Mouse (Mus musculus) embryonic facial prominence, embryonic 10.5 days (tissue): ENCODE results near the gene Lmln. TPM values are rescaled to one million over a fixed set of nuclear protein-coding genes. Genes with fewer than 3 reads are reported as not detected.

Experiments
- DNase-seq: peaks from one replicate; pipeline ENCODE4 v3.0.0-alpha.2; 2017; ENCODE audit warnings: low spot score
- H3K27ac ChIP-seq: fragments of 300-500 bp; sonication (generic); replicated peaks from 2 replicates; pipeline ENCODE4 v1.5.1; 2016; ENCODE audit warnings: mild to moderate bottlenecking
- H3K27me3 ChIP-seq: fragments of 300-500 bp; sonication (generic); replicated peaks from 2 replicates; pipeline ENCODE4 v1.6.1; 2016; ENCODE audit warnings: low read depth, mild to moderate bottlenecking; ENCODE audit not compliant: poor library complexity, severe bottlenecking
- H3K36me3 ChIP-seq: fragments of 300-500 bp; sonication (generic); replicated peaks from 2 replicates; pipeline ENCODE4 v1.6.1; 2016; ENCODE audit warnings: mild to moderate bottlenecking, moderate library complexity
- H3K4me1 ChIP-seq: fragments of 300-500 bp; sonication (generic); 2 replicates; pipeline ENCODE4 v1.6.1; 2016
- H3K4me3 ChIP-seq: fragments of 300-500 bp; sonication (generic); 2 replicates; pipeline ENCODE4 v1.5.1; 2016; ENCODE audit warnings: mild to moderate bottlenecking, moderate library complexity
- H3K9me3 ChIP-seq: fragments of 300-500 bp; sonication (generic); 2 replicates; pipeline ENCODE4 v1.6.1; 2016; ENCODE audit warnings: mild to moderate bottlenecking
- WGBS: fragments of 180-500 bp; shearing (Covaris S2); methylation state at CpG from one replicate; pipeline ENCODE4 v1.1.7; 2016; 5-methylcytosine and 5-hydroxymethylcytosine counted together
- polyA plus RNA-seq: library from polyadenylated mRNA; unstranded; fragments of >200 nt; fragmentation: Nextera tagmentation; extraction: Ambion mirVana; gene quantifications from 2 replicates; pipeline ENCODE4 v1.2.1, GENCODE M21; 2016

Gene Lmln
- polyA plus RNA-seq, 1 experiment from 2014 or later: 2.6 TPM

- Histone ChIP-seq H3K9me3 (no peaks in the 10 kb centered on the region), H3K4me1 (peaks cover 43% of the 10 kb centered on the region)
Measured at GRCm38 (mm10) chr16:33060926-33061325, 1.4 kb upstream of the Lmln start.

DNA sequence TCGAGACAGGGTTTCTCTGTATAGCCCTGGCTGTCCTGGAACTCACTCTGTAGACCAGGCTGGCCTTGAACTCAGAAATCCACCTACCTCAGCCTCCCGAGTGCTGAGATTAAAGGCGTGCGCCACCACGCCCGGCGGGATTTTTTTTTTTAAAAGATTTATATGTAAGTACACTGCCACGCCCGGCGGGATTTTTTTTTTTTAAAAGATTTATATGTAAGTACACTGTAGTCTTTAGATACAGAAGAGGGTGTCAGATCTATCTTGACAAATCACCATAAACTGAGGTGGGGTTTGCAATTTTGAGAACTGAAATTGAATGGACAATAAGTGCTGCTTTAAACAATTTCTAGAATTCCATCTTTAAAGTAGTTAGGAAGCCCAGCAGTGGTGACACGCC, 921 bp upstream of the Lmln start:
- Histone ChIP-seq H3K4me1 (peaks cover 43% of the 10 kb centered on the region), H3K9me3 (no peaks in the 10 kb centered on the region), H3K27ac (no peak overlapping the region), H3K4me3 (peak overlapping the region; percentile 91), H3K36me3 (peaks cover 38% of the 10 kb centered on the region), H3K27me3 (no peaks in the 10 kb centered on the region)
- WGBS: 53% methylated on average over 11 of the region's 11 CpGs
- no peak for DNase-seq

More at GRCm38 (mm10) chr16:33060926-33061325, 1.4 kb upstream of the Lmln start:
- Histone ChIP-seq H3K27ac (no peak overlapping the region), H3K4me3 (no peak overlapping the region), H3K27me3 (no peaks in the 10 kb centered on the region), H3K36me3 (peaks cover 35% of the 10 kb centered on the region)
- WGBS: 72% methylated on average over 2 of the region's 2 CpGs
- no peak for DNase-seq

DNA sequence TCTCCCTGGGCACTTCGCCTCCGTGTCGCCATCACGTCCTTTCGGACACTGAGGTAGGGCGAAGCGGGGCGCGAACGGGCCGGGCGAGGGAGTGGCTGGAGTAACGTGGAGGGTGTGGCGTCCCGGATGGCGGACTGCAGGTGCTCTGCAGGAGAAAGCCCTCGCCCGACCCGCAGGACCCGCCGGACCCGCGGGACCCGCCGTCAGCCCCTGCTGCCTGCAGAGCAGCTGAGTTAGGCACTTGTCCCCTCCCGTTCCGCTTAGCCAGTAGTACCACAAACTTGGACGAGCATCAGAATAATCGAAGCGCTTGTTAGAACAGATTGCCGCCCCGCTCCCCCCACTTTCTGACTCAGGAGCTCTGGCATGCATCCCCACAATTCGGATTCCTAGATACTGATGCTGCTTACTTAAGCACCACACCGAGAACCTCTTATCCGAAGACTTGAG, 386 bp downstream of the Lmln start:
- DNase-seq: no peak
- peaks cover 40% of the 10 kb centered on the region for H3K4me1 ChIP-seq
- peaks cover 48% of the 10 kb centered on the region for H3K36me3 ChIP-seq
- no peaks in the 10 kb centered on the region for H3K9me3 ChIP-seq
- under 1% methylated on average over 35 of the region's 35 CpGs for WGBS
- H3K4me3 ChIP-seq: peak overlapping the region; percentile 91
- peak overlapping the region; percentile 89 for H3K27ac ChIP-seq
- H3K27me3 ChIP-seq: no peaks in the 10 kb centered on the region

DNA sequence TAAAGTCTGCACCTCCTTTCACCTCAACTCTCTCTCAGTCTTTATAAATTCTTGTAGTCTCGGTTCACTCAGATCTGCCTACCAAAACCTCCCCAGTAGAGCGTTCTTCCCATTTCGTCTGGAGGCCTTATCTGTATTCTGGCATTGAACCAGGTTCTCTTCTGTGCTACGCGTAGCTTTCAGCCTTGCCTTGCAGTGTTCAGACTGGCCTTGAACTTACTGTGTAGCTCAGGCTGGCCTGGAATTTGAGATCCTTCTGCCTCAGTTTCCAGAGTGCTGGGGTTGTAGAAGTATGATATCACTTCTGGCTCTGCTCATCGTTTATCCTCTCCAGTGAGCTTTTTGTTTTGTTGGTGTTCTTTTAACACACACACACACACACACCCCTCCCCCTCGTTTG, 946 bp downstream of the Lmln start:
- Histone ChIP-seq H3K27ac (no peak overlapping the region), H3K36me3 (peaks cover 49% of the 10 kb centered on the region), H3K27me3 (no peaks in the 10 kb centered on the region), H3K9me3 (no peaks in the 10 kb centered on the region), H3K4me3 (peak overlapping the region; percentile 91), H3K4me1 (peaks cover 34% of the 10 kb centered on the region)
- DNase-seq: no peak
- 37% methylated on average over 7 of the region's 7 CpGs for WGBS

- Histone ChIP-seq H3K9me3 (no peaks in the 10 kb centered on the region), H3K27me3 (no peaks in the 10 kb centered on the region), H3K36me3 (peaks cover 45% of the 10 kb centered on the region), H3K4me1 (peaks cover 23% of the 10 kb centered on the region), H3K4me3 (no peak overlapping the region), H3K27ac (no peak overlapping the region)
- no peak for DNase-seq
- 76% methylated on average over 9 of the region's 9 CpGs for WGBS
Measured at GRCm38 (mm10) chr16:33064636-33065035, 2.3 kb downstream of the Lmln start.

- Histone ChIP-seq H3K27ac (no peak overlapping the region), H3K27me3 (no peaks in the 10 kb centered on the region), H3K9me3 (no peaks in the 10 kb centered on the region), H3K4me1 (no peaks in the 10 kb centered on the region), H3K36me3 (peaks cover 71% of the 10 kb centered on the region), H3K4me3 (no peak overlapping the region)
- DNase-seq: no peak
Measured at GRCm38 (mm10) chr16:33070928-33071327, 8.6 kb downstream of the Lmln start.

- Histone ChIP-seq H3K27me3 (no peaks in the 10 kb centered on the region), H3K9me3 (no peaks in the 10 kb centered on the region), H3K36me3 (peaks cover 69% of the 10 kb centered on the region), H3K27ac (no peak overlapping the region), H3K4me3 (no peak overlapping the region), H3K4me1 (no peaks in the 10 kb centered on the region)
- no peak for DNase-seq
- 89% methylated on average over 6 of the region's 6 CpGs for WGBS
Measured at GRCm38 (mm10) chr16:33072871-33073557, 10.7 kb downstream of the Lmln start.

GRCm38 (mm10) chr16:33074967-33075366, 12.6 kb downstream of the Lmln start:
- H3K9me3 ChIP-seq: no peaks in the 10 kb centered on the region
- no peak overlapping the region for H3K27ac ChIP-seq
- no peaks in the 10 kb centered on the region for H3K27me3 ChIP-seq
- DNase-seq: no peak
- H3K4me3 ChIP-seq: no peak overlapping the region
- H3K4me1 ChIP-seq: no peaks in the 10 kb centered on the region
- H3K36me3 ChIP-seq: peaks cover 58% of the 10 kb centered on the region
- WGBS: 83% methylated on average over 5 of the region's 5 CpGs

- Histone ChIP-seq H3K9me3 (no peaks in the 10 kb centered on the region), H3K27ac (no peak overlapping the region), H3K4me1 (no peaks in the 10 kb centered on the region), H3K36me3 (peaks cover 51% of the 10 kb centered on the region), H3K4me3 (no peak overlapping the region), H3K27me3 (no peaks in the 10 kb centered on the region)
- 86% methylated on average over 6 of the region's 6 CpGs for WGBS
- DNase-seq: no peak
Measured at GRCm38 (mm10) chr16:33076078-33076477, 13.8 kb downstream of the Lmln start.

DNA sequence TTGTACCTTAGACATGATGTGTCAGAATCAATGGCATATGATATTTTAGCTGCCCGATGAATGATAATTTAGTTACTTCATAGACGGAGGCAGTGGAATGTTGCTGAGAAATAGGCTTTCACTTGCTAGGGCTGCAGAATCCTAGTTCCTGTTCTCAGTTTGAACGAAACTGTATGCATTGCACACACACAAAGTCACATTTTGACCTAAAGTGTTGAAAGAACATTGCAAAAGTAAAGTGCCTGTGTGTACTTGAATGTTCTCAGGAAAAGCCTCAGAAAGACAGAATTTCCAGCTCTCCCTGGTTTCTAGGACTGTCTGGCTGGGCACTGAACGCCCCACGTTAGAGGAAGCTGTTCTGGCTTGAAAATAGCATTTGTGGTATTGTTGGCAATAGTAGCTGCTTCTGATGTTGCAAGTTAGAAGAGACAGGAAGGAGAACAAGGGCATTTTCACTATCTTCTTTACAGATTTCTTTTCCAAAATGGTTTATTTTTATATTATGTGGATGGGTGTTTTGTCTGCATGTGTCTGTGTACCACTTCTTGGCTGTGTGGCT, 14.8 kb downstream of the Lmln start:
- Histone ChIP-seq H3K27ac (no peak overlapping the region), H3K9me3 (no peaks in the 10 kb centered on the region), H3K36me3 (peaks cover 55% of the 10 kb centered on the region), H3K27me3 (no peaks in the 10 kb centered on the region), H3K4me1 (no peaks in the 10 kb centered on the region), H3K4me3 (no peak overlapping the region)
- 90% methylated on average over 5 of the region's 5 CpGs for WGBS
- no peak for DNase-seq

DNA sequence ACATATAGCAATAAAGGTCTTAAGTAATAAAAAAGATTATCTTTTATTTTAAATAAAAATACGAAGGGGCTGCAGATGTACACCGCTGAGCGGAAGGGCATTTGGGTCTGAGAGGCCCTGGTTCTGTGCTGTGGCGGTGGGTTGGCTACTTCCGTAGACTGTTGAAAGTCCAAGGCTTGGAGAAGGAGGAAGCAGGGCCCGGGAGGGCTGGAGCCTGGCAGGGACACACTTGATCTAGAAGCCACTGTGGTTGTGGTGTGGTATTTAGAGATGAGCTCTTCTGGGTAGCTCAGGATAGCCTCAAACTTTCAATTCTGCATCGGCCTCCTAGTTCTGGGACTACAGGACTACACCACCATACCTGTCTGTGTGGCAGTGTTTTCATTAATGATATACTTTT, 17.7 kb downstream of the Lmln start:
- Histone ChIP-seq H3K4me1 (no peaks in the 10 kb centered on the region), H3K4me3 (no peak overlapping the region), H3K27me3 (no peaks in the 10 kb centered on the region), H3K9me3 (no peaks in the 10 kb centered on the region), H3K27ac (no peak overlapping the region), H3K36me3 (peaks cover 57% of the 10 kb centered on the region)
- DNase-seq: no peak
- 96% methylated on average over 7 of the region's 7 CpGs for WGBS

- Histone ChIP-seq H3K4me3 (no peak overlapping the region), H3K4me1 (no peaks in the 10 kb centered on the region), H3K9me3 (no peaks in the 10 kb centered on the region), H3K27ac (no peak overlapping the region), H3K36me3 (peaks cover 49% of the 10 kb centered on the region), H3K27me3 (no peaks in the 10 kb centered on the region)
- WGBS: 92% methylated on average over 6 of the region's 6 CpGs
- no peak for DNase-seq
Measured at GRCm38 (mm10) chr16:33082951-33083350, 20.6 kb downstream of the Lmln start.

- no peak for DNase-seq
- Histone ChIP-seq H3K9me3 (no peaks in the 10 kb centered on the region), H3K27me3 (no peaks in the 10 kb centered on the region), H3K36me3 (peaks cover 53% of the 10 kb centered on the region), H3K4me3 (no peak overlapping the region), H3K4me1 (no peaks in the 10 kb centered on the region), H3K27ac (no peak overlapping the region)
- WGBS: 86% methylated on average over 2 of the region's 2 CpGs
Measured at GRCm38 (mm10) chr16:33083996-33084395, 21.7 kb downstream of the Lmln start.
